Mouse (Mus musculus) heart, adult 8-10 months (tissue): ENCODE results near the gene Rbl1. TPM values are rescaled to one million over a fixed set of nuclear protein-coding genes. Genes with fewer than 3 reads are reported as not detected.
"Not testable (repeated sequence)": the region's sequence is repeated elsewhere in the genome, so short reads cannot be mapped to it uniquely, and the experiment has no call there.

Experiments
- DNase-seq: peaks from one replicate; pipeline ENCODE4 v3.0.0; 2022; ENCODE audit warnings: low spot score
- total RNA-seq, 4 experiments: library from RNA; stranded (reverse); gene quantifications; 2 replicates each; pipeline ENCODE4 v1.2.4; 2022

Rbl1 gene
- total RNA-seq, 4 experiments from 2014 or later: 1.2 to 1.9 (median 1.3) TPM

DNA sequence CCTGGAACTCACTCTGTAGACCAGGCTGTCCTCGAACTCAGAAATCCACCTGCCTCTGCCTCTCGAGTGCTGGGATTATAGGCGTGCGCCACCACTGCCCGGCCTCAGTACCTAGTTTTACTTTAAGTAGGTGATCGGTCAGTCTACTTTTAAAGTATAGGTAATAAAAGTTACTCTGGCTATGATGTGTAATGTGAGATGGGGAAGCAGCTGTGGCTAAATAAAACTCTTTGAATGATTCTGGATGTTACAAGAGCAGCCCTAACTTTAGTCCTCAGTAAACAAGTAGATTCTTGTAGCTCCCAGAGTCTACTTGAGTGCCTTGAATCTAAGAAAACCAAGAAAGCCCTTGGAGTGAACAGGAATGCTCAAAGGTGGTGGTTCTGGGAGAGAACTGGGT lies 31.4 kb downstream of the Rbl1 start:
- DNase-seq: no peak

DNA sequence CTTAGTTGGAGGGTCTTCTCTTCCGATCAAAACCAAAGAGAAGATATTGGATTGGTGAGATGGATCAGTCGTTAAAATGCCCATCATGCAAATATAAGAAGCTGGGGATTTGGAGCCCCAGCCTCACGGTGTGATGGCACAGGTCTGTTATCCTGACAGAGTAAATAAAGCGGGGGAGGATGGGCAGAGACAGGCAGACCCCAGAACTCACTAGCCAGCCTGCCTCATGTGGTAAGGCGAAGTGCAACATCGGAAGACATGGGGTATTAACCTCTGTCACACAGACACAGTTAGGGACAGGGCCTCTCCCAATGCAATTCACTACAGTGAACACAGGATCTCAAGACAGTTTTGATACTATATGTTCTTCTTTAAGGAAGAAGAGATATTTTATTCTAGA lies 33.7 kb downstream of the Rbl1 start:
- no peak for DNase-seq

DNA sequence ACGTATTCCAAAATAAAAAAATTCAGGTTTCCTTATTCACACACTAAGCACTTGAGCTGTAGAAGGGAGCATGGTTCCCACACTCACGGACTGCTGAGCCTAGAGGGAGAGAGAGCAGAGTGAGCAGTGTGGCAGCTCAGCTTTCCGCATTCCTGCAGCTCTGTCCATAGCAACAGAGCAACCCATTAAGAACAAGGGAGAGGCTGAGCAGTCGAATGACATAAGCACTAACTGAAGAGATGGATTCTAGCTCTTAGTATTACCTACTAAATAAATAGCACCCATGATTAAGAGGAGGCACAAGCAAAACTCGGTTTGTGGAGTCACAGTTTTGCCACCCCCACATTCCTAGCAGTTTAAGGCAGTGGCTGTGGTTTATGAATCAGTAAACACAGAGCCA lies 34.2 kb downstream of the Rbl1 start:
- no peak for DNase-seq

DNA sequence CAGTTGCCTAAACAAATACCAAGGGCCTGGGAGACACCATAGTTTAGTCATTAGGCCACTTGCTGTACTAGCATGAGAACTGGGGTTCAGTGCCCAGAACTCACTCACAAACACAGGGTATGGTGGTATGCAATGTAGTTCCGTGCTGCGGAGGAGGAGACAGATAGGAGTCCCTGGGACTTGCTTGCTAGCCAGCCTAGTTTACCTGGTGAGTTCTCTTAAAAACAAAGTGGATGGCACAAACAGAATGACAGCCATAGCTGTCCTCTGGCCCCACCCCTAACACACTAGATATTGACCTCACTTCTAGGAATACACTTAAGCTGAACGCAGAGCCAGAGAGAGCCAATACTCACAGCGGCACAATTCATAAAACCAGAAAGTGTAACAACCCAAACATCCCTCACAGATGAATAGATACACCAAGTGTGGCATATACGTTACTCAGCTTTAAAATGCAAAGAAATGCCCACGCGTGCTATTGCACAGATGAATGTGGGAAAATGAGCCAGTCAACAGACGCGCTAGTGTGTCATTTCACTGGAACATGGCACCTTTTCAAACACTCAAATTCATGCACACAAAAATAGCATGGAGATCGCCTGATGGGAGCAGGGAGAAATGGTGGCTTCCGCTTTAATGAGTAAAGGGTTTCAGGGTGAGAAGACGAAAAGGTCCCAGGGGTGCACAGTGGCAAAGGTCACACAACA lies 37.8 kb downstream of the Rbl1 start:
- no peak for DNase-seq

DNA sequence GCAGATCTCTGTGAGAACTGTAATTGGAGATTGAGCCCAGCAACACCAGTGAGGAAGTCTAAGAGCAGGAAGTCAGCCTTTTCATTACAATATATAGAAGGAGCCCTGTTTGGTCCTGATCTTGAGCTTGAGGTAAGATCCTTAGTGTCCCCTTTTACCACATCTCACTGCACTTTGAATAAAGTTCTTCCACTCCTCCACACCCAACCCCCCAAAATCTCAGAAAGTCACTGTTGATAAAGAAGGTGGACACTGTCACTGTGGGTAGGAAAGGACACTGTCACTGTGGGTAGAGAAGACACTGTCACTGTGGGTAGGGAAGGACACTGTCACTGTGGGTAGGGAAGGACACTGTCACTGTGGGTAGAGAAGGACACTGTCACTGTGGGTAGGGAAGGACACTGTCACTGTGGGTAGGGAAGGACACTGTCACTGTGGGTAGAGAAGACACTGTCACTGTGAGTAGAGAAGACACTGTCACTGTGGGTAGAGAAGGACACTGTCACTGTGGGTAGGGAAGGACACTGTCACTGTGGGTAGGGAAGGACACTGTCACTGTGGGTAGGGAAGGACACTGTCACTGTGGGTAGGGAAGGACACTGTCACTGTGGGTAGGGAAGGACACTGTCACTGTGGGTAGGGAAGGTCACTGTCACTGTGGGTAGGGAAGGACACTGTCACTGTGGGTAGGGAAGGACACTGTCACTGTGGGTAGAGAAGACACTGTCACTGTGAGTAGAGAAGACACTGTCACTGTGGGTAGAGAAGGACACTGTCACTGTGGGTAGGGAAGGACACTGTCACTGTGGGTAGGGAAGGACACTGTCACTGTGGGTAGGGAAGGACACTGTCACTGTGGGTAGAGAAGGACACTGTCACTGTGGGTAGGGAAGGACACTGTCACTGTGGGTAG lies 38.8 kb downstream of the Rbl1 start:
- not testable (repeated sequence) for DNase-seq

DNA sequence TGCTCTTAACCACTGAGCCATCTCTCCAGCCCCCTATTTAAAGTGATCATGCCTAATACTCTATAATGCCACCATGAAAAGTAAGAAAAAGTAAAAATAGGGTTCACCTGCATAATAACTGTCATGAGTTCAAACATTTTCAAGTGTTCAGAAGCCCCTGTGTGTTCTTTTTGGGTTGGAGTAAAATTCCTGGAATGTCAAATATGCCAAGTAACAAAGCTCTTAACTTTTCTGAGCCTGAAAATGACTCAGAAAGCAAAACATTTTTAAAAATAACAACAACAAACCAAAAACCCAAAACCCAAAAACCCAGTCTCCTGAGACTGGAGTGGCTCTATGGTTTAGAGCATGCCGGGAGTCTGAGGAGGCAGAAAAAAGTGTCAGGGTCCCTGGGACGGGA lies 40.2 kb downstream of the Rbl1 start:
- DNase-seq: no peak

DNA sequence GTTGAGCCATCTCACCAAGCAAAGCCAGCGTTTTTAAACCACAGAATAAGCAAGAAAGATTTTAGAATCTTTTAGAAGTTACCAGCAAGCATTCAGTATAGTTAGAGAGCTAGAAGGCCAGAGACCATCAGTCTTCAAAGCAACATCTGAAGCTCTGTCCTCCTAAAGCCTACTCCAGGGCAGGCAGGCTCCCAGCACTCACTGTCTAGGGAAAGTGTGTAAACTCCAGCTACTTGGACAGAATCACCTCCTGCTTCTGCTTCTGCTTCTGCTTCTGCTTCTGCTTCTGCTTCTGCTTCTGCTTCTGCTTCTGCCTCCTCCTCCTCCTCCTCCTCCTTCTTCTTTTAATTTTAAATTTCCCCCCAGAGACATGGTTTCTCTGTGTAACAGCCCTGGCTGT lies 48.3 kb downstream of the Rbl1 start:
- no peak for DNase-seq

DNA sequence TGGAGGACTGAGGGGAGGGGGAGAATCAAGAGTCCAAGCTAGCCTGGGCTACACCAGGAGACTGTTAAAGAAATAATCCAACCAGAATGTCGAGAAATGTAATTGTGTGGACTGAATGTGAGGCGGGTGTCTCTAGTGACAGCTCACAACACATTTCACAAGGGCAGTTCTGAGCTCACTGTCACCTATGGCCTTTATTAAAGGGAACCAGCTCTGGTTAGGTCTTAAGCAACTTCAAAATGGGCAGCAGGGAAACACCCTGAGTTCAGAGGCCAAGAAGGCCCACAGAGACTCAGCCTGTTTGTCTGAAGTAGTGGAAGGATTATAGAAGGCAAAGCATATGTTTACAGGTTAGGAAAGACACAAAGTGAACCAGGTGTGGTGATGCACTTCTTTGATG lies 51.1 kb downstream of the Rbl1 start:
- DNase-seq: no peak

DNA sequence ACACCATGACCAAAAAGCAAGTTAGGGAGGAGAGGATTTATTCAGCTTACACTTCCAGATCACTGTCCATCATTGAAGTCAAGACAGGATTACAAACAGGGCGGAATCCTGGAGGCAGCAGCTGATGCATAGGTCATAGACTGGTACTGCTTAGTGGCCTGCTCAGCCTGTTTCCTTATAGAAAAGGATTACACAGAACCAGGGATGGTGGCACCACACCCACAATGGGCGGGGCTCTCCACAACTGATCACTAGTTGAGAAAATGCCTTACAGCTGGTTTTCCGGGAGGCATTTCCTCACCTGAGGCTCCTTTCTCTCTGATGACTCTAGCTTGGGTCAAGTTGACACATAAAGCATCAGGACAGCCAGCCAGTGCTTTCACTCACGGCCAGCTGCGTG lies 55.9 kb downstream of the Rbl1 start:
- no peak for DNase-seq

DNA sequence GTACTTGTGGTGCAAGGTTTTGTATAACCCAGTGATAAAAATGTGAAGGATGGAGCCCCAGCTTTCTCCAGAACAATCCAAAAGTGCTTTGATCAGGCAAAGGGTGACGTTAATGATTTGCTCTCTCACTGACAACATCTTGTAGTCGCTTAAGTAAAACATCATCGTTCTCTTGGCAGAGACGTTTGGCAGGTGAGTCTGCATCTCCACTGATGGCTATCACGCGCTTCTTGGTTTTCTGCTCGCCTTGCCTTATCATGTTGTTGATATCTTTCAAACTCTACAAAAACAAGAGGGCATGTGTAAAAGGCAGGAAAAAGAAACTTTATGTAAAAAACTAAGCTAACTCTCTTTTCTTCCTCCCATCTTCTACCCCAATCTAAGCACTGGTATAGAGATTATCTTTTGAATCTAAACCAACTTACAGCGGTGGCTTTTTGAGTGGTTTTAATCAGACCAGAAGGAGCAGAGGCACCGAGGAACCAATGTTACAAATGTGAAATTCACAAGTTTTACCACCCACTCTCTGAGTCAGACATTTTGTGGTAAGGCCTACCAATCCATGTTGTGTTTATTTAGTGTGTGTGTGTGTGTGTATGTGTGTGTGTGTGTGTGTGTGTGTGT lies 56.8 kb downstream of the Rbl1 start:
- DNase-seq: no peak

DNA sequence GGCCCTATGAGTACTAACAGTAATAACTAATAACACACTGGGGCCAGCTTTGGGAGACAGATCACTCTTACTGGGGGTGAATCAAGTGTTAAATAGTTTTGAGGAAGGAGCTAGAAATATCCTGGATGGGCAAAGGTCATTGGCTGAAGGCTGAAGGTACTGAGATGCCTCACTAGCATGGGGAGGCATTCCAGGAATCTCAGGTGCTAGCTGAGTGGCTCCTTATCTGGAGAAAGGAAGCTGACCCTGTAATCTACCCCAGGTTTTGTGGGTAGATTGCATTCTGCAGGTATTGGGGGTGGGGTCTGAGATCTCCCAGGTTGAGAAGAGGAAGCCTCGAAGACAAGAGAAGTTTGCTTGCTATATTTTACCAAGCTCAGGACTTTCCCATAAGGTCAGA lies 59.2 kb downstream of the Rbl1 start:
- DNase-seq: no peak

DNA sequence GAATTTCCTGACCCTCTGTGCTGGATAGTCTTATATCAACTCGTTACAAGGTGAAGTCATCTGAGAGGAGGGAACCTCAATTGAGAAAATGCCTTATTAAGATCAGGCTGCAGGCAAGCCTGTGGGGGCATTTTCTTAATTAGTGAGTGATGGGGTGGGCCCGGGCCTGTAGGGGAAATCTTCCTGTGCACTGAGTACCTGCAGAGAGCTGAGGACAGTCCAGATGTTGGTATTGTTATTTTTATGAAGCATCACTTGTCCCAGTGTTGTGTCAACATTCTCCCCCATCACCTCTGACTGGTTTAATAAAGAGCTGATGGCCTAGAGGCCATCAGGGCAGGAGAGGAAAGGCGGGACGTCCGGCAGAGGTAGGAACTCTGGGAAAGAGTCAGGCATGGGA lies 60.2 kb downstream of the Rbl1 start:
- DNase-seq: no peak

DNA sequence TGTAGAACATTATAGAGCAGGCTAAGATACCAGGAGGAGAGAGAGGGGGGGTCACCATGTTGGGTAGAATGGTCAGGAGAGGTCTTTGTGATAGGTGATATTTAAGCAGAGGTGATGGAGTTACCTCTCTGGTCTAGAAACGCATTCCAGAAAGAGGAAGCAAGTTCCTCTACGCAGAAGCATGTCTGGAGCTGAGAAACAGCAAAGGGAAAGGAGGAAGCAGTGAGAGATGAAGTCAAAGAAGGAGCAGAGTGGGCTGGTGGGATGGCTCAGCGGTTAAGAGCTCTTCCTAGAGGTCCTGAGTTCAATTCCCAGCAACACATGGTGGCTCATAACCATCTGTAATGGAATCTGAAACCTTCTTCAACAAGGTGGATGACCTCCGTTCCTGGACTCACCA lies 62.4 kb downstream of the Rbl1 start:
- no peak for DNase-seq

DNA sequence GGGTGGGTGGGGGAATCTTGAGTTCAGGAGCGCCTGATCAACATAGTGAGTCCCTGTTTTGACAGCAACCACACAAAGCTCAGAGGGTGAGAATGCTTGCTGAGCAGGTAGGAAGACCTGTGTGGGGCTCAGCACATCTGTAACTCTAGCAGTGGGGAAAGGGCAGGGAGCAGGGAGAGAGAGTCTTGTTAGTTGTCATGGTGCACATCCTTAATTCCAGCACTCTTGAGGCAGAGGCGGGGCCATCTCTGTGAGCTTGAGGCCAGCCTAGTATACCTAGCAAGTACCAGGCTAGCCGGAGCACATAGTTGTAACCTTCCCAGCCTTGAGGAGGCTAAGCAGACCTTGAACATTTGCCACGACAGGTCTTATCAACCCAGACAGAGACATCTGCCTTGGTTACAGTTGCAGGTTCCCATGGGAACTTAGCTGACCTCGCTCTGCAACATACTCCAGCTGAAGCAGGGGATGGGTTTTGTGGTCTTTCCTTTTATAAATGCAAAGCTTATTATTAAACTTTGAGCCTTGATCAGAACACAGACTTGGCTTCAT lies 65.0 kb downstream of the Rbl1 start:
- no peak for DNase-seq

DNA sequence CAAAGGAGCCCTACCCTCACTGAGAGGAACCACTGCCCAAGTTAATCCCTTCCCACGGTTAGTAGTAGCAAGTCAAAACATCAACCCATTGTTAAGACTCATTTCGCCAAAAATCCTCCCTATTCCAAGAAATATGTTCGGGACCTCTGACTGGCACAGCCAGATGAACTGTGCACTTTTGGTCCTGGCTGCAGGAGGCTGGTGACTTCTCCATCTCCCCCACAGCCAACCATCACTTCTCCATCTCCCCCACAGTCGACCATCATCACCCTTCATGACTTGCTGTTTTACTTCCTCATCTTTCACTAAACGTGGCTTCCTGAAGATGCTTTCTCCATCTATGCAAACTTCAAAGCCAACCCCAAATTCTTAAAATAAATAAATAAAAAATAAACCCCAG lies 65.5 kb downstream of the Rbl1 start:
- no peak for DNase-seq

DNA sequence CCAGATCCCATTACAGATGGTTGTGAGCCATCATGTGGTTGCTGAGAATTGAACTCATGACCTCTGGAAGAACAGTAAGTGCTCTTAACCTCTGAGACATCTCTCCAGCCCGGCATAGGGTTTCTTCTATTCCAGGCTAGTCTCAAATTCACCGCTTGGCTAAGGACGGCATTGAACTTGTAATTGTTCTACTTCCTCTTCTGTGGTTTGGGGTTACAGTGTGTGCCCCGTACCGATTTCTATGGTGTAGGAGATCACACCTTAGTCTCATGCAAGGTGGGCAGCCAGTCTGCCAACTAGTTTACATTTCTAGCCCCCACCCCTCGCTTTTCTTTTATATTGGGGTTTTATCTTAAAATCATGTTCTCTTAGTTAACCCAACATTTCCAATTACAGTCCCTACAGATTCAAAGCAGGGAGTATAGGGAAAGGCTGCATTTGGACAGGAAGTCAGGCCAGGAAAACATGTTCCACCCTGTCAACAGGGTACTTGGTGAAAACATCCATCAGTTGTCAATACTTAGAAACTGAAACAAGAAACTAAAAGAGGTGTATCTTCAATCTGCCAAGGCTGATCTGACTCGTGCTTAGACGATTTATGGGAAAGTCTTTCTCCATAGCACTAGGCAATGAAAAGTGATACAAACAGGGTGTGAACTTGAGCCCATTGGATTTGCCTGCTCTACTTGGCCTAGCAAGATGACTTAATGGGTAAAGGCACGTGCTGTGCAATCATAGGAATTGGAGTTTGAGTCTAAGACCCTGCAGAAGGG lies 66.2 kb downstream of the Rbl1 start:
- DNase-seq: no peak

DNA sequence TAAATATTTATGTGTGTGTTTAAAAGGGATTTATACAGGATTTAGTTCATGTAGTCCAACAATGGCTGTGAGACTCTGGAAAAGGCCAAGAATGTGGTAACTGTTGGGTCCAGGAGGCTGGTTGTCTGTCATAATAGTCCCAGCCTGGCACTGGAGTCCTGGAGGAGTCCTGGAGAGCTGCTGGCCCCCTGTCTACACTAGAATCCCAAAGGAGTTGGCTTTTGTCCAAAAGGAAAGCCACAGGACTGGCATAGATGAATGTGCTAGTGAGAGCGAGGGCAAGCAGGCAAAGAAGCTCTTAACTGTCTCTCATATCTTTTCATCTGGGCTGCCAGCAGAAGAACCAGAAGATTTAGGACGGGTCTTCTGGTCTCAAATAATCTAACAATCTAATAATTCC lies 67.7 kb downstream of the Rbl1 start:
- DNase-seq: no peak

DNA sequence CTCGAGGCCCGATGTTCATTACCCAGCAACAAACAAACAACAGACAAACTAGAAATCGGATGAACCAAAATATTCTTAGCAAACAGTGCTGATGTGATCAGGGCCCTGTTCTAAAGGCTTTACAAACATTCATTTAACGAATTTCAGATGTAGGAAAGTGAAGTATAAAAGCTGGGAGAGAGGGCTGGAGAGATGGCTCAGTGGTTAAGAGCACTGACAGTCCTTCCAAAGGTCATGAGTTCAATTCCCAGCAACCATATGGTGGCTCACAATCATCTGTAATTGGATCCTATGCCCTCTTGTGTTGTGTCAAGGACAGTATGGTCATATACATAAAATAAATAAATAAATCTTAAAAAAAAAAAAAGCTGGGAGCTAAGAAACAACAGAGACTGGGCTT lies 68.2 kb downstream of the Rbl1 start:
- DNase-seq: no peak

DNA sequence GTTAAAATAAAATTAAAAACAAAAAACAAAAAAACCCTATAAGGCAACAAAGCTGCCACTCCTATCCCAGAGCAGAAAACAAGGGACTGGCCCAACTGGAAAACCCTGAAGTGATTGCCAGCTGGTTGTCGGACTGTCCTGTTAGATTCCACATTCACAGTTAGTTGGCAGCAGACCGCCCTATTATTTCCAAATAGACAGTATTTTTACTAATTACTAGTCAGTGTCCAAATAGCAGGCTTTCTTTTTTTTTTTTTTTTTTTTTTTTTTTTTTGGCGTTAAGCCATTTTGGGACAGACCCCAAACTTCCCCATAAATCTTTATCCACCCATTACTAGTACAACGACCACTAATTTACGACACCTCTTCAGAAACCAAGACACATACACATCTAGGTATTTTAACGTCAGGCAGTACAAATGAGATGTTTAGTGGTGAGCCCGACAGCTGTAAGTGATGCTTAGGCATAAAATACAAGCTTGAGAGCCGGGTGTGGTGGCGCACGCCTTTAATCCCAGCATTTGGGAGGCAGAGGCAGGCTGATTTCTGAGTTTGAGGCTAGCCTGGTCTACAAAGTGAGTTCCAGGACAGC lies 68.7 kb downstream of the Rbl1 start:
- DNase-seq: no peak

DNA sequence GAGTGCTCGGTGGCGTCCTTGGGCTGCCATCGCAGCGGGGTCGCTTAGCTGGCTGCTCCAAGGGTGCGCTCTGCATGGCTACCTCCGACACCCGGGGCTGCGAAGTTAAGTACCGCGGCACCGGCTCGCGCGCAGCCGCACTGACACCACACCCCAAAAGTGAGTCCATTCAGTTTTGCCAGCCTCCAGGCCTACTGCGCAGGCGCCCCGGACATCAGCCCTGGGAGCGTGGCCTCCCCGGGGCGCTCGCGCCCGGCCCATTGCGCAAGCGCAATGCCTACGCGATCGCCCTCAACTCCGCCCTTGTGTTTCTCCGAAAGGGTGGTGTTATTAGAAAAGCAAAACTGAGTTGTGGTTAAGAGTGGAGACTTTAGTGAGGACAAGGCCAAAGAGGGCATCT lies 69.3 kb downstream of the Rbl1 start, which contains the start of gene Samhd1:
Samhd1 (minus strand) TSS at position 252 of the 400 bp plus-strand sequence.
- DNase-seq: peak; percentile 96

DNA sequence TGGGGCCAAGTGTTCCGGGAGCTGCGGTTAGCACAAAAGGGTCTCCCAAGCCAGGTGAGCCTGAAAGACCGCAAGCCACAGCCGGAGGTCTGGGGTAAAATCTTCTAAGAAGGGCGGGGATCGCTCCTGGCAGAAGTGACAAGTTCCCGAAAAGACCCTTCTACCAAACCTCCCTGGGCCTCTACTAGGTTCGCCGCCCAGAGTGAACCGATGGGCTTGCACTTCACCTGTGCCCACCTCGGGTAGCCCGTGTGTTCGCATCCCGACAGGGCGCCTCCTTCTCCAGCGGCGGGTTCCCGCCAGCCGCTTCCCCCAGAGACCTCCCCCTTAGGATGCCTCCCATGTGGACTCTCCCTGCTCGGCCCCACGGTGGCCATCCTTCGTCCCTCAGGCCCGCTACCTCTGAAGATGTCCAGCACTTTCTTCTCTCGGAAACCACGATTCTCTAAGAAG lies 69.8 kb downstream of the Rbl1 start:
- peak; percentile 32 for DNase-seq
